Mouse (Mus musculus): ENCODE measurements around the gene Ankrd39.

DNA sequence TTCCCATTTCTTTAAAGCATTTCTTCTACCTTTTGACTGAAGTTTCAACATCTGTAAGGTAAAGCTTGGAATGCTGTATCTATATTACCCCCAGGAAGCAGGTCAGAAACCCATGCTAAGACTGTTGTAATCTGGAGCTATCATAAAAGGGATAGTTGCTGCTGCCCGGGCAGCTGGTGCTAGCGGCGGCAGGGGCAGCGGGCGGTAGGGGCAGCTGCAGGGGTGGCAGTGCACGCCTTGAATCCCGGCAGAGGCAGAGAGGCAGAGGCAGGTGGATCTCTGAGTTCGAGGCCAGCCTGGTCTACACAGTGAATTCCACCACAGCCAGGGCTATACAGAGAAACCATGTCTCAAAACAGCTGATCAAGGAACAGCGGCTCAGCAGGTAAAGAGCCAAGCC lies 4.3 kb downstream of the Ankrd39 start:
- TF ChIP-seq CTCF (IDR thresholded peaks at IDR 0.05; ENCODE audit: extremely low read depth, insufficient read length, insufficient replicate concordance, low read depth, low read length) (no peak), POLR2A (IDR thresholded peaks at IDR 0.05; ENCODE audit: low read depth, low read length) (no peak)

Data from small intestine, adult 2 months (tissue).